Comparison of ENCODE assay signal across 8 mouse cellular contexts in the genomic region with DNA sequence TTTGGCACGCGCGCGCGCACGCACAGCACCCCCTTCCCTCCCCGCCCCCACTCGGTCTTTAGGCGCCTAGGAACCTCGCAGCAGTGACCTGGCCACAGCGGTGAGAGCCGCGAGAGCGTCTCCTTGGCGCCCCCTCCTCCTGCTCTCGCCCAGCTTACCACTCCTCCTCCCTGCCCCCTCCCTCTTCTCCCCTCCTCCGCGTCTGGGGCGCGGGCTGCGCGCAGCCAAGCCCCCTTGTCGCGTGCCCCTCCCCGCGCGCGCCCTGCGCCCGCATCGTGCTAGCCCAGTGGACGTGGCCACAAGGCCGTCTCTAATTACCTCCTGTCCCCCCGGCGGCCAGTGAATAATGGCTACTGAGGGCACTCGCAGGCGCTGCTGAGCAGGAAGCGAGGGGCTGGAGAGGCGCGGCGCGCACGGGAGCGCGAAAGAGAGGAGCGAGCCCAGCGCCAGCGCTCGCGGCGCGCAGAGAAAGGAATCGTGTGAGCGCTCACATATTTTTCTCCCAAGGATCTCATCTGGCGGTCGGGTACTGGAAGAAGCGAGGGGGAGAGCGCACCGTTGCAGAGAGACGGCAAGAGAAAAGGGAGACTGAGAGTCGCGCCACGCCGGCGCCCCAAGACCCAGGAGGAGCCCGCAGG. TPM values are rescaled to one million over a fixed set of nuclear protein-coding genes. Genes with fewer than 3 reads are reported as not detected.
DNase-seq lines count a peak whose midpoint lies in the region; ATAC-seq and TF ChIP-seq lines count a peak whose summit lies in the region.

No protein-coding gene starts in this region.

- peaks cover 0 to 10% of the 10 kb centered on the region in 2 experiments; a peak in 1 of 4 replicates for H3K4me1 ChIP-seq in ES-E14 (ENCODE audit: control insufficient read depth in 2 of 2, insufficient read depth in 2 of 2, low read length in 2 of 2, poor library complexity in 1 of 2)
- H3K4me1 ChIP-seq in brown adipose tissue, adult 24 weeks (ENCODE audit: control insufficient read depth, insufficient read depth, insufficient read length, low read length), result peaks cover 26% of the 10 kb centered on the region
- peaks cover 52% of the 10 kb centered on the region for H3K4me1 ChIP-seq in forebrain, embryonic 13.5 days
- peaks cover 58% of the 10 kb centered on the region for H3K4me1 ChIP-seq in hindbrain, embryonic 10.5 days (replicated peaks)

- peak; percentile 50 for DNase-seq in ES-E14 (ENCODE audit: low read depth, low spot score)
- peak; percentile 92 for DNase-seq in hindbrain, embryonic 10.5 days (ENCODE audit: low spot score)
- peak; percentile 64 to 68 for DNase-seq in left cerebral cortex, adult 2 months (ENCODE audit: extremely low spot score in 1 of 2, low spot score in 2 of 2)
- DNase-seq in lung, postnatal 36 days, result peak; percentile 40
- DNase-seq in retina, postnatal 1 day, result peak; percentile 94

- H3K36me3 ChIP-seq in ES-E14 (ENCODE audit: control insufficient read depth, insufficient read depth, low read length, poor library complexity, severe bottlenecking), result no peaks in the 10 kb centered on the region
- peaks cover 13% of the 10 kb centered on the region for H3K36me3 ChIP-seq in forebrain, embryonic 13.5 days (ENCODE audit: poor library complexity, severe bottlenecking)
- peaks cover 20% of the 10 kb centered on the region for H3K36me3 ChIP-seq in hindbrain, embryonic 10.5 days

- no peaks in the 10 kb centered on the region for H3K27me3 ChIP-seq in forebrain, embryonic 13.5 days
- H3K27me3 ChIP-seq in hindbrain, embryonic 10.5 days (ENCODE audit: insufficient read depth, poor library complexity, severe bottlenecking), result no peaks in the 10 kb centered on the region

- intact Hi-C loops in left cerebral cortex, adult 2 months (cut with DNase I), result loop anchor here (2.0 kb wide), 2 partner anchors 33 to 37 kb away; no protein-coding TSS in a partner anchor

- H3K9ac ChIP-seq in ES-E14 (ENCODE audit: insufficient read depth, low read depth, low read length, poor library complexity, severe bottlenecking), result peak overlapping the region; percentile 69
- peak overlapping the region; percentile 94 for H3K9ac ChIP-seq in forebrain, embryonic 13.5 days

- H3K4me3 ChIP-seq in ES-E14 (ENCODE audit: insufficient read depth in 1 of 2, low read depth in 1 of 2, low read length in 2 of 2, poor library complexity in 1 of 2, severe bottlenecking in 1 of 2), result peak overlapping the region; percentile 90 to 99
- H3K4me3 ChIP-seq in brown adipose tissue, adult 24 weeks (ENCODE audit: insufficient read depth, low read depth, low read length), result peak overlapping the region; percentile 61
- H3K4me3 ChIP-seq in forebrain, embryonic 13.5 days, result peak overlapping the region; percentile 76
- peak overlapping the region; percentile 81 for H3K4me3 ChIP-seq in hindbrain, embryonic 10.5 days
- peak overlapping the region; percentile 78 for H3K4me3 ChIP-seq in left cerebral cortex, adult 2 months

- peak; percentile 85 for ATAC-seq in forebrain, embryonic 13.5 days
- no peak for ATAC-seq in inflammation-experienced regulatory T-cells, adult 6 months

- in situ Hi-C loops in ES-E14 (cut with MboI; ENCODE audit: low sequenced_read_pairs in 2 of 2, unreplicated experiment in 2 of 2), result no loop called here

- H3K4me2 ChIP-seq in forebrain, embryonic 13.5 days, result peak overlapping the region; percentile 98

- no peaks in the 10 kb centered on the region for H3K9me3 ChIP-seq in ES-E14 (ENCODE audit: control insufficient read depth, insufficient read depth, low read depth, low read length)
- H3K9me3 ChIP-seq in forebrain, embryonic 13.5 days (replicated peaks), result no peaks in the 10 kb centered on the region
- H3K9me3 ChIP-seq in hindbrain, embryonic 10.5 days, result no peaks in the 10 kb centered on the region

- no peak overlapping the region for H3K27ac ChIP-seq in ES-E14 (ENCODE audit: insufficient read depth, low read depth, low read length, poor library complexity, severe bottlenecking)
- no peak overlapping the region for H3K27ac ChIP-seq in brown adipose tissue, adult 24 weeks (replicated peaks; ENCODE audit: low read depth, low read length)
- peak overlapping the region; percentile 95 for H3K27ac ChIP-seq in forebrain, embryonic 13.5 days
- peak overlapping the region; percentile 98 for H3K27ac ChIP-seq in hindbrain, embryonic 10.5 days
- H3K27ac ChIP-seq in left cerebral cortex, adult 2 months, result peak overlapping the region; percentile 88

- no peak; the same call in 1 of the 2 replicates for TF ChIP-seq CTCF in left cerebral cortex, adult 2 months (IDR thresholded peaks at IDR 0.05)

- under 1% methylated on average over 63 of the region's 66 CpGs for WGBS in forebrain, embryonic 13.5 days
- under 1% methylated on average over 66 of the region's 66 CpGs for WGBS in hindbrain, embryonic 10.5 days

TF ChIP-seq in ES-E14, 5 proteins besides CTCF, POLR2A, EP300 and RAD21:
- TF ChIP-seq ZC3H11A (IDR thresholded peaks at IDR 0.05; ENCODE audit: borderline replicate concordance, low read depth, low read length) (no peak), HCFC1 (IDR thresholded peaks at IDR 0.05; ENCODE audit: borderline replicate concordance, insufficient read depth, low read length) (peak; percentile 63; the same call in 1 of the 2 replicates)
TF ChIP-seq in ES-E14: peak in this region for 1.

RNA-seq across cellular contexts. Expression of a gene that starts 35.0 kb away (rescaled TPM):
- 15.5 and 21.0 TPM in 2 replicates for total RNA-seq in ES-E14 (2012; rRNA removed)
- polyA plus RNA-seq in brown adipose tissue, adult 24 weeks (2012; ENCODE audit: insufficient read depth, insufficient read length, missing spikeins), result 11.7 and 13.7 TPM in 2 replicates
- polyA plus RNA-seq in forebrain, embryonic 13.5 days (2015; fragmentation: Nextera tagmentation; extraction: Ambion mirVana), result 26.9 and 31.5 TPM in 2 replicates
- polyA plus RNA-seq in hindbrain, embryonic 10.5 days (2016; fragmentation: Nextera tagmentation; extraction: Ambion mirVana), result 25.3 and 31.0 TPM in 2 replicates
- total RNA-seq in left cerebral cortex, adult 2 months (2021), result 10 to 100 TPM; 85.4 to 86.3 TPM
- 10 to 100 TPM in 2 of 3 experiments, 1 to 10 TPM in 1; 5.6 to 12.2 (median 12.1) TPM for polyA plus RNA-seq in inflammation-experienced regulatory T-cells, adult 6 months (2017; shearing (Covaris generic))

Comparison
In these comparisons a context has a peak if more than half of its experiments do, and no peak if none do; other contexts are left out.
1. DNase-seq: peak in every context shown above with its lines; median percentile 94 in retina, postnatal 1 day; 92 in hindbrain, embryonic 10.5 days; 66 in left cerebral cortex, adult 2 months; 50 in ES-E14; 40 in lung, postnatal 36 days.
2. H3K27ac ChIP-seq: peak in forebrain, embryonic 13.5 days (single experiment), hindbrain, embryonic 10.5 days (single experiment) and left cerebral cortex, adult 2 months (single experiment); none in ES-E14 (single experiment) and brown adipose tissue, adult 24 weeks (single experiment).
3. Peak in every context shown above with its lines, with median percentiles within 50 percentile points of each other: H3K4me3 ChIP-seq.